In genomic region chr10:78319940-78320339, GRCm38 (mm10) we compare ENCODE assay signal across 17 mouse cellular contexts. TPM values are rescaled to one million over a fixed set of nuclear protein-coding genes. Genes with fewer than 3 reads are reported as not detected.
DNase-seq lines count a peak whose midpoint lies in the region; ATAC-seq and TF ChIP-seq lines count a peak whose summit lies in the region.
"Had no signal": no experiment of that assay in that cellular context is flagged by ENCODE, and none has a peak within 500 bp of the region (broad histone marks: within the 10 kb centered on the region; RNA-seq: fewer than 3 reads in every experiment).

No protein-coding gene starts in this region.

- no peak overlapping the region for H3K4me3 ChIP-seq in cerebellum, adult 2 months (replicated peaks; ENCODE audit: insufficient read depth, low read depth, low read length)
- peak overlapping the region; percentile 10 for H3K4me3 ChIP-seq in megakaryocyte, embryonic 14.5 days (replicated peaks)
- H3K4me3 ChIP-seq: heart, embryonic 12.5 days; midbrain, embryonic 12.5 days had no signal

- no peak for TF ChIP-seq POLR2A in cerebellum, adult 2 months (IDR thresholded peaks at IDR 0.05; ENCODE audit: borderline replicate concordance, insufficient read depth, low read length)

- 10% methylated on average over 9 of the region's 9 CpGs for WGBS in cerebellum, adult 2 months

- peak; percentile 41 to 58 for DNase-seq in cerebellum, adult 2 months
- DNase-seq in cerebellum, adult 11 months: no peak
- no peak for DNase-seq in frontal cortex, postnatal 14 days (ENCODE audit: low spot score in 2 of 2)
- DNase-seq in cerebellum, postnatal 25 days: peak; percentile 45 to 60
- DNase-seq in gastrocnemius, postnatal 4 days (ENCODE audit: low spot score in 2 of 2): no peak
- DNase-seq: heart, postnatal 36 days; lung, embryonic 14.5 days; lung, postnatal 4 days; right cerebral cortex, postnatal 14 days; thymus, postnatal 14 days had no signal

- ATAC-seq in frontal cortex, adult (ENCODE audit: low TSS enrichment): peak; percentile 73
- no peak for ATAC-seq in megakaryocyte, adult 5-6 weeks (ENCODE audit: poor library complexity, severe bottlenecking)

- H3K4me1 ChIP-seq in cerebellum, adult 2 months (ENCODE audit: control insufficient read depth, insufficient read depth, low read length): peaks cover 84% of the 10 kb centered on the region
- H3K4me1 ChIP-seq in megakaryocyte, embryonic 14.5 days: peaks cover 100% of the 10 kb centered on the region
- H3K4me1 ChIP-seq: midbrain, embryonic 12.5 days had no signal

- H3K27ac ChIP-seq in cerebellum, adult 2 months (ENCODE audit: insufficient read depth, low read length): peak overlapping the region; percentile 61
- H3K27ac ChIP-seq: midbrain, embryonic 12.5 days; stomach, postnatal 0 days had no signal

- TF ChIP-seq CTCF in cerebellum, adult 2 months (IDR thresholded peaks at IDR 0.05; ENCODE audit: borderline replicate concordance, insufficient read depth, low read depth, low read length): no peak

- no peaks in the 10 kb centered on the region for H3K27me3 ChIP-seq in cerebellum, adult 2 months (ENCODE audit: control insufficient read depth, insufficient read depth, low read length)
- no peaks in the 10 kb centered on the region for H3K27me3 ChIP-seq in megakaryocyte, embryonic 14.5 days (replicated peaks)
- H3K27me3 ChIP-seq: CH12.LX; heart, embryonic 12.5 days; midbrain, embryonic 12.5 days had no signal

- H3K36me3 ChIP-seq in megakaryocyte, embryonic 14.5 days (replicated peaks; ENCODE audit: low read length): peaks cover 65% of the 10 kb centered on the region

- H3K9me3 ChIP-seq in megakaryocyte, embryonic 14.5 days: no peaks in the 10 kb centered on the region
- H3K9me3 ChIP-seq: heart, embryonic 12.5 days; midbrain, embryonic 12.5 days had no signal

RNA-seq across cellular contexts. Expression of gene Agpat3, which starts 32.3 kb away (rescaled TPM):
- polyA plus RNA-seq in cerebellum, adult 2 months (2012; rRNA removed): 246 and 256 TPM in 2 replicates
- 205 and 237 TPM in 2 replicates for polyA plus RNA-seq in megakaryocyte, embryonic 14.5 days (2012; ENCODE audit: insufficient read depth, low replicate concordance)
- total RNA-seq in megakaryocyte, adult 5-6 weeks (2015): 1.8 and 2.4 TPM in 2 replicates
- total RNA-seq in megakaryocyte, adult 5-6 weeks (2017): 2.8 and 5.2 TPM in 2 replicates
- 100 to 1,000 TPM; 231 to 259 TPM for total RNA-seq in gastrocnemius, postnatal 4 days (2021)

Comparison
In these comparisons a context has a peak if more than half of its experiments do, and no peak if none do; other contexts are left out.
1. DNase-seq: peak in cerebellum, adult 2 months (2 of 2) and cerebellum, postnatal 25 days (2 of 2); none in cerebellum, adult 11 months (single experiment), frontal cortex, postnatal 14 days (0 of 2) and gastrocnemius, postnatal 4 days (0 of 2).
2. RNA of gene Agpat3, which starts 32.3 kb away (total RNA-seq): 231 to 259 TPM in gastrocnemius, postnatal 4 days; 1.8 to 5.2 TPM in megakaryocyte, adult 5-6 weeks; every median in the first group is over 10 times any median in the second.